28 mouse cellular contexts compared by ENCODE assay signal in genomic region chr9:118774676-118775075, GRCm38 (mm10).
A peak's percentile ranks its signal among the peaks of the same experiment; 100 is the strongest.
DNase-seq lines count a peak whose midpoint lies in the region; ATAC-seq lines count a peak whose summit lies in the region.
"Had no signal": no experiment of that assay in that cellular context is flagged by ENCODE, and none has a peak within 500 bp of the region (broad histone marks: within the 10 kb centered on the region; RNA-seq: fewer than 3 reads in every experiment).

No protein-coding gene starts in this region.

- peaks cover 45% of the 10 kb centered on the region for H3K4me1 ChIP-seq in embryonic facial prominence, embryonic 10.5 days
- peaks cover 39% of the 10 kb centered on the region for H3K4me1 ChIP-seq in embryonic facial prominence, embryonic 13.5 days
- peaks cover 25% of the 10 kb centered on the region for H3K4me1 ChIP-seq in limb, embryonic 11.5 days (ENCODE audit: control insufficient read depth, insufficient read depth, low read length)
- H3K4me1 ChIP-seq: forebrain, embryonic 12.5 days had no signal

- DNase-seq in embryo, embryonic 10 days (ENCODE audit: low spot score): peak; percentile 54
- no peak for DNase-seq in embryo, embryonic 10.5 days (ENCODE audit: low spot score)
- DNase-seq in embryonic facial prominence, embryonic 10.5 days (ENCODE audit: low spot score): peak; percentile 59
- DNase-seq in limb, embryonic 11.5 days (ENCODE audit: low spot score): peak; percentile 55
- no peak for DNase-seq in urinary bladder, postnatal 14 days (ENCODE audit: low spot score)
- DNase-seq in right cerebral cortex, postnatal 25 days: no peak
- DNase-seq: adrenal gland, adult 8-10 months; adrenal gland, postnatal 36 days; cerebellum, adult 18-20 months; cerebellum, adult 9-10 months; cerebellum, postnatal 25 days; gastrocnemius, postnatal 10 days; gastrocnemius, postnatal 36 days; heart, adult 2 months; heart, postnatal 14 days; heart, postnatal 4 days had no signal

- H3K9me3 ChIP-seq in embryonic facial prominence, embryonic 10.5 days: no peaks in the 10 kb centered on the region
- no peaks in the 10 kb centered on the region for H3K9me3 ChIP-seq in embryonic facial prominence, embryonic 13.5 days
- H3K9me3 ChIP-seq in limb, embryonic 11.5 days (ENCODE audit: control insufficient read depth, low read length): no peaks in the 10 kb centered on the region
- H3K9me3 ChIP-seq: embryonic facial prominence, embryonic 15.5 days; forebrain, embryonic 12.5 days; heart, embryonic 10.5 days; heart, embryonic 13.5 days had no signal

- no peak overlapping the region for H3K4me3 ChIP-seq in embryonic facial prominence, embryonic 10.5 days
- H3K4me3 ChIP-seq in embryonic facial prominence, embryonic 13.5 days: no peak overlapping the region
- H3K4me3 ChIP-seq in limb, embryonic 11.5 days (ENCODE audit: low read depth, low read length): no peak overlapping the region
- H3K4me3 ChIP-seq: embryonic facial prominence, embryonic 15.5 days; forebrain, embryonic 12.5 days; heart, adult 2 months; heart, embryonic 10.5 days; heart, embryonic 13.5 days had no signal

- WGBS in embryonic facial prominence, embryonic 10.5 days: 41% methylated on average over 6 of the region's 6 CpGs
- 26% methylated on average over 6 of the region's 6 CpGs for WGBS in embryonic facial prominence, embryonic 13.5 days
- 18% methylated on average over 6 of the region's 6 CpGs for whole genome bisulfite sequencing in limb, embryonic 11.5 days

- H3K4me2 ChIP-seq in embryonic facial prominence, embryonic 13.5 days: no peak overlapping the region
- no peak overlapping the region for H3K4me2 ChIP-seq in limb, embryonic 11.5 days (ENCODE audit: low read depth, severe bottlenecking)
- H3K4me2 ChIP-seq: embryonic facial prominence, embryonic 15.5 days; forebrain, embryonic 12.5 days; heart, embryonic 13.5 days; hindbrain, embryonic 14.5 days had no signal

- ATAC-seq in embryonic facial prominence, embryonic 13.5 days (ENCODE audit: insufficient number of reproducible peaks, insufficient read depth, low FRiP score, low TSS enrichment, low read depth): no peak
- 0 out of 2 replicates have a peak, but pooled peaks have one; percentile 17 for ATAC-seq in limb, embryonic 11.5 days (ENCODE audit: insufficient number of reproducible peaks, low FRiP score, low TSS enrichment, low read depth)
- no peak for ATAC-seq in megakaryocyte progenitor cell, adult 5-6 weeks (replicated peaks; ENCODE audit: poor library complexity)
- ATAC-seq: activated CD4-positive, CD25-positive, alpha-beta regulatory T cell, adult 4 months; forebrain, embryonic 16.5 days; hindbrain, postnatal 0 days; inflammation-experienced regulatory T-cells, adult 6 months; intestine, embryonic 16.5 days had no signal

- no peaks in the 10 kb centered on the region for H3K27me3 ChIP-seq in embryonic facial prominence, embryonic 10.5 days (replicated peaks; ENCODE audit: low read depth, poor library complexity, severe bottlenecking)
- no peaks in the 10 kb centered on the region for H3K27me3 ChIP-seq in embryonic facial prominence, embryonic 13.5 days
- H3K27me3 ChIP-seq in limb, embryonic 11.5 days (ENCODE audit: control insufficient read depth, insufficient read depth, low read length): no peaks in the 10 kb centered on the region
- H3K27me3 ChIP-seq: embryonic facial prominence, embryonic 15.5 days; forebrain, embryonic 12.5 days; heart, embryonic 13.5 days had no signal

- H3K27ac ChIP-seq in embryonic facial prominence, embryonic 10.5 days (replicated peaks): peak overlapping the region; percentile 60
- H3K27ac ChIP-seq in embryonic facial prominence, embryonic 13.5 days: peak overlapping the region; percentile 33; the same call in 1 of the 2 replicates
- 0 out of 2 replicates have a peak overlapping the region, but pooled peaks have one; percentile 56 for H3K27ac ChIP-seq in limb, embryonic 11.5 days (replicated peaks; ENCODE audit: low read depth, low read length)
- H3K27ac ChIP-seq: embryonic facial prominence, embryonic 15.5 days; forebrain, embryonic 12.5 days; heart, adult 2 months; heart, embryonic 10.5 days; heart, embryonic 13.5 days; hindbrain, embryonic 14.5 days; hindbrain, postnatal 0 days had no signal

- H3K36me3 ChIP-seq in embryonic facial prominence, embryonic 10.5 days (replicated peaks): peaks cover 15% of the 10 kb centered on the region; the same call in 1 of the 2 replicates
- H3K36me3 ChIP-seq in embryonic facial prominence, embryonic 13.5 days: no peaks in the 10 kb centered on the region
- H3K36me3 ChIP-seq in limb, embryonic 11.5 days (ENCODE audit: control insufficient read depth, insufficient read depth, low read length): no peaks in the 10 kb centered on the region
- H3K36me3 ChIP-seq: embryonic facial prominence, embryonic 15.5 days; forebrain, embryonic 12.5 days had no signal

- H3K9ac ChIP-seq in embryonic facial prominence, embryonic 13.5 days: no peak overlapping the region
- no peak overlapping the region for H3K9ac ChIP-seq in limb, embryonic 11.5 days (ENCODE audit: low read length)
- H3K9ac ChIP-seq: embryonic facial prominence, embryonic 15.5 days; forebrain, embryonic 12.5 days; heart, embryonic 13.5 days; hindbrain, embryonic 14.5 days had no signal

Comparison
In these comparisons a context has a peak if more than half of its experiments do, and no peak if none do; other contexts are left out.
1. DNase-seq: peak in embryo, embryonic 10 days (single experiment), embryonic facial prominence, embryonic 10.5 days (single experiment) and limb, embryonic 11.5 days (single experiment); none in embryo, embryonic 10.5 days (single experiment), urinary bladder, postnatal 14 days (single experiment) and right cerebral cortex, postnatal 25 days (single experiment).
2. Peak in every context shown above with its lines, with median percentiles within 50 percentile points of each other: H3K27ac ChIP-seq.